Mouse (Mus musculus): ENCODE data around the gene Brix1.

- TF ChIP-seq CTCF (IDR thresholded peaks at IDR 0.05) (no peak), EP300 (IDR thresholded peaks at IDR 0.05) (no peak)
These were observed 43.5 kb downstream of the Brix1 start for GRCm38 (mm10) chr15:10442275-10442674.

Data from lung, postnatal 0 days (tissue).